Mouse (Mus musculus): ENCODE results near the gene Ptprd. TPM values are rescaled to one million over a fixed set of nuclear protein-coding genes. Genes with fewer than 3 reads are reported as not detected.

Gene Ptprd
- polyA plus RNA-seq, 1 experiment from 2014 or later = 10.9 TPM

DNA sequence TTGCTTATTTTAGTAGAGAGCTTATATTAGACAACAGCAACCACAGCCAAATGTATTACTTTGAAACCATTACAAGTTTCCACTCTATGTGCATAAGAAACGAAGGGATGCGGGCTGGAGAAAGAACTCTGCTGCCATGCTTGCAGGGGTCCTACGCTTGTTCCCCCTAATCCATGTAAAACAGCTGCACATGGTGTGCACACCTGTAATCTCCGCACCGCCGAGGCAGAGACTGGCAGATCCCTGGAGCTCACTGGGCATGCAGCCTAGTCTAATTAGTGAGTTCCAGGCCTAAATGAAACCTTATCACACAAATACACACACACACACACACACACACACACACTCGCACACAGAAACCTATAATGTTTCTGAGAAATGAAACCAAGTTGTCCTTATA lies 1365.5 kb downstream of the Ptprd start:
- H3K9me3 ChIP-seq = no peaks in the 10 kb centered on the region
- no peak for DNase-seq (ENCODE audit: low spot score)
- 85% methylated on average over 7 of the region's 7 CpGs for WGBS
- H3K27ac ChIP-seq = no peak overlapping the region
- no peaks in the 10 kb centered on the region for H3K36me3 ChIP-seq
- no peaks in the 10 kb centered on the region for H3K27me3 ChIP-seq (ENCODE audit: insufficient read depth, poor library complexity, severe bottlenecking)
- H3K4me1 ChIP-seq = no peaks in the 10 kb centered on the region
- H3K4me3 ChIP-seq = no peak overlapping the region

DNA sequence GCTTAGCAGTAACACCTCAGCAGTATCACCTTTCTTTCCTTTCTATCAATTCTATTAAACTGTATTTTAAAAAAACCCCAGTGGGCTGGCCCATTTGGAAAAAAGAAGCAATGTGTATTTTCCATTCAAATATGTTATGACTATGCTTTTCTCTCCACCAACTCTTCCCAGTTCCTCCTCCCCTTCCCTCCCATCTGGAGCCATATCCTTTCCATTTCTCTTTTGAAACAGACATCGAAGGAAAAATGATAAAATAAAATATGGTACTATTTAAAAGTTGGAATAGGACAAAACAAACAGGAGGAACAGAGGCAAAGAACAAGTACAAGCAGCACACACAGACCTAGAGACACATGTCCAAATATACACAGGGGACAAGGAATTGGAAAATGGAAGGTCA lies 1372.7 kb downstream of the Ptprd start:
- WGBS = 67% methylated on average over 1 of the region's 1 CpGs
- no peak for DNase-seq (ENCODE audit: low spot score)
- H3K9me3 ChIP-seq = no peaks in the 10 kb centered on the region

DNA sequence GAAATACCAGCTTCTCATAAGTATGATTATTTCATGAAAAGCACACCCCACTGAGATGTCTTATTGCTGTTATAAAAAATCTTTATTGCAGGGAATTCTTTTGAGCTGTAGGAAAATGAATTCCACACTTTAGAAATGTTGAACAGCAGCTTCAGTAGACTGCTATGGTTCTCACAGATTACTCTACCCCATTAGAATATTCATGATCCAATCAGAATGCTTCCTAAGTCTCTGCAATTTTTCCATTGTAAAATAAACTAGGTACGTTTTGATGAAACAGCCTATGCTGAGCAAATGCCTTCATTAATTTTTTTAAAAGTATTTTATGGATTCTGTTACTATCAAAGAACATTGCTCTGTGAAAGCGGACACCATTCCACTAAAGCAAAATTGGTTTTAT lies 1399.6 kb downstream of the Ptprd start:
- 65% methylated on average over 2 of the region's 2 CpGs for WGBS
- Histone ChIP-seq H3K27ac (no peak overlapping the region), H3K4me1 (no peaks in the 10 kb centered on the region), H3K4me3 (no peak overlapping the region), H3K27me3 (ENCODE audit: insufficient read depth, poor library complexity, severe bottlenecking) (no peaks in the 10 kb centered on the region), H3K9me3 (no peaks in the 10 kb centered on the region), H3K36me3 (no peaks in the 10 kb centered on the region)
- DNase-seq (ENCODE audit: low spot score) = no peak

More for the DNA sequence above, 1372.7 kb downstream of the Ptprd start:
- Histone ChIP-seq H3K36me3 (no peaks in the 10 kb centered on the region), H3K4me1 (no peaks in the 10 kb centered on the region), H3K4me3 (no peak overlapping the region), H3K27ac (no peak overlapping the region), H3K27me3 (ENCODE audit: insufficient read depth, poor library complexity, severe bottlenecking) (no peaks in the 10 kb centered on the region)

DNA sequence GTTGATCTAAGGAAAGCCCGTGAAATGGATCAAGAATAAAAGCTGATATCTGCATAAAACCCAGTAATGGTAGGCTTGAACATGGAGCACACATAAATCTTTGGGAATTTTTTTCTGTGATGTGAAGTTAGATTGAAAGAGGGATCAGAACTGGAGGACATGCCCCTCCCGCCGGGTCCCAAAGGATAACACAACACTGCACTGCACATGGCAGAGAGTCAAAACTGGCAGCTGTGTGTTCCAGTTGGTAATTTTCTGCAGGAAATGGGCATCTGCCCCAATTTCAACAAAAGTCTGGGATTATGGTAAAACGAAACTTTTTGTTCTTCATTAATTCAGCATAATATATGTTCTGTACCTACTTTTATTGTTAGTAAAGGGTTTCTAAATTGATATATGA lies 1409.1 kb downstream of the Ptprd start:
- H3K27ac ChIP-seq = no peak overlapping the region
- H3K27me3 ChIP-seq (ENCODE audit: insufficient read depth, poor library complexity, severe bottlenecking) = no peaks in the 10 kb centered on the region
- H3K36me3 ChIP-seq = no peaks in the 10 kb centered on the region
- H3K4me3 ChIP-seq = no peak overlapping the region
- no peaks in the 10 kb centered on the region for H3K9me3 ChIP-seq
- 88% methylated on average over 4 of the region's 4 CpGs for WGBS
- no peaks in the 10 kb centered on the region for H3K4me1 ChIP-seq
- no peak for DNase-seq (ENCODE audit: low spot score)

DNA sequence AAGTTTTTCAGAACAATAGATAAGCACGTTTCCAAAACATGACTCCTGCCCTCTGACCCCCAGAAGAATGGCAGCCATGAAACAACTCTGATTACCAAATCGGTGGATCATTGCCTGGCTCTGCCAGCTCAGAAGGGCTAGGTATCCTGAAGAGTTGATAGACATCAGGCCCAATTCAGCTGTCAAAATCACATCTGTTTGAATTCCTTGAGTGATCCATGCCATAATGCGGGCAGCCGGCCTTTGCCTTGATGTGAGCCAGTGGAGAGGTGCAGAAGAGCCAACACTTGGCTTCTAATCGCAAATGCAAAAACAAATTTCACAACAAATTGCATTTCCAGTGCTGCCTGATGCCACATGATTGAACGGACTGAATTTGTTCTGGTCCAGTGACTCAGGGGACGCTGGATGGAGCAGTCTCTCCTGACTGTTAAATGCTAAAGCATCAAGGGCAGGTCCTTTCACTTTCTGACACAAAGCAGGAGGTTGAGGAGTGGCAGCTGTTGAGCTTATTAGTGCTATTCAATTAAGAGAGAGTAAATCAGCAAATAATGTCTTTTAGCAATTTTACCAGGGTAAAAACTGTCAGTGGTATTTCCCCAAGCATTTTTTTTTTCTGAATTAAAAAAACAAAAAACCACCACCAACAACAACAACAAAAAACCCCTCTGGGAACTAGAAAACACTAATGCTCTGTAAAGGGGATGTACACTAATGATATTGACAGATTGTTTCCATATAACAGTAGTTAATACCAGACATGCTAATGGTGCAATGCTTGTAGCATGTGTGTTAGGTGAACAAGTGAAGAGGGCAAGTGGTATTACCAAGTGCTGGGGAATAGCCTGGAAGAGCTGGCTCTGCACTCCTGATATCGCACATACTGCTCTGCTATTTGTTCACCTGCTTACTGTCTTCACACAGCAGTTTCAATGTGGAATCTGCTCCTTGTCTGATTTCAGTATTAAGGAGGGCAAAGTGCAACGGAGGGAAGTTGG lies 1413.5 kb downstream of the Ptprd start:
- no peaks in the 10 kb centered on the region for H3K36me3 ChIP-seq
- WGBS = 58% methylated on average over 9 of the region's 9 CpGs
- H3K27ac ChIP-seq = no peak overlapping the region
- no peaks in the 10 kb centered on the region for H3K27me3 ChIP-seq (ENCODE audit: insufficient read depth, poor library complexity, severe bottlenecking)
- DNase-seq (ENCODE audit: low spot score) = no peak
- H3K9me3 ChIP-seq = no peaks in the 10 kb centered on the region
- H3K4me3 ChIP-seq = no peak overlapping the region
- no peaks in the 10 kb centered on the region for H3K4me1 ChIP-seq

DNA sequence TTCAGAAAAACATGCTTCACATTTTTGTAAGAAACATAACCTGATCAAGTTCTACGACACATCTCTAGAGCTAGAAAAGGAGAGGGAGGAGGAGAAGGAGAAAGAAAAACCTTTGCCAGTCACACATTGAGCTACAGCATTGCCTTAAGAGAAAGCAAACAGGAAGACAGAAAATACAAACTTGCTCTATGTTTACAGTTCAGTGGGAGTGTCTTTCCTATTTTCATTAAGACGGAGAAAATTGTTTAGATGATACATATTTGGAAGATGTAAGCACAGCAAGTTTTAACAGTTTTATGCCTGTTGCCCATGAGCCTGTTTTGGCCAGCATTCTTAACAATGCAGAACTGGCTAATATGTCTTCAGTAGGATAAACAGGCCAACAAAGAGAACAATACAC lies 1426.4 kb downstream of the Ptprd start:
- Histone ChIP-seq H3K9me3 (no peaks in the 10 kb centered on the region), H3K36me3 (no peaks in the 10 kb centered on the region), H3K27ac (no peak overlapping the region), H3K27me3 (ENCODE audit: insufficient read depth, poor library complexity, severe bottlenecking) (no peaks in the 10 kb centered on the region), H3K4me1 (no peaks in the 10 kb centered on the region), H3K4me3 (no peak overlapping the region)
- DNase-seq (ENCODE audit: low spot score) = no peak
- 86% methylated on average over 2 of the region's 2 CpGs for WGBS

DNA sequence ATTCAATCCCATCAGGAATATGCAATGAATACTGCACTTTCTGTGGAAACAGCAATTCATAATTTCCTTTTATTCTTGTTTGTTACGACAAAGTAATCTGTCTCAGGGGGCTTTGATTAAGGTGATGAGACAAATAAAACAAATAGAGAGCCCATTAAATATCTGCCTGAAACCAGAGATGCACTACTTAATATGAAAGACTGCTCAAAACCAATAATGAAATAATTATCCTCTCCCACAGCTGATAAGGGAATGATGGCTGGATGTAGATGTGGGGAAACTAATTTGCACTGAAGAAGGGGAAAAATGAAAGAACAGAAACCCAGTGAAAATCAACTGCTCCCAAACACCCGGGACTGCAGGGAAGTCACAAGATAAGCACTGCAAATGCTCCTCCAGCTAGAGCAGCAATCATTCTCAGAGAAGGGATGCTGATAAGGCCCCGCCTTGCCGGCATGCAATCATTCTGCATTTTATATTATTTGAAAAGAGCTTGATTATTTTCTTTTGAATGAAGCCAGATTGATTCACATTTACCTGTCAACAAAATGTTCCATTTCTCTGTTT lies 1432.1 kb downstream of the Ptprd start:
- 38% methylated on average over 4 of the region's 4 CpGs for WGBS
- Histone ChIP-seq H3K4me3 (no peak overlapping the region), H3K9me3 (no peaks in the 10 kb centered on the region), H3K27me3 (ENCODE audit: insufficient read depth, poor library complexity, severe bottlenecking) (no peaks in the 10 kb centered on the region), H3K4me1 (no peaks in the 10 kb centered on the region), H3K36me3 (no peaks in the 10 kb centered on the region), H3K27ac (no peak overlapping the region)
- DNase-seq (ENCODE audit: low spot score) = no peak

DNA sequence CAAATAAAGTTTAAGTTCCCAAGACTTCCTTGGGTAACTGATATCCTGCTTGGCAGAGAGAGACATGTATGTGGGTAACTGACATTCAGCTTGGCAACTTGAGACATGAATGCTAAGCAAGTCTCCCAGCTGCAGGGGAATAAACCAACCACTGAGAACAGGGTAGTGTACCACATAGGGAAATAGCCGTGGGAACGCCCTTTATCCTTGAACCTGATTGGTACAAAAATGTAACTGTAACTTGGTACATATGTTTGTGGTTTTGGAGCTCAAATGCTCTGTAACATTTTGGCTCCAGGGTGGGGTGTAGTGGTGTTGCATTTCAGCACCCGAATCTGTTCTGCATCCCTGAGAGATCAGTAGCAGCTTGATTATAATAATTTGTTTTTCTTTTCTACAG lies 1444.8 kb downstream of the Ptprd start:
- WGBS = 89% methylated on average over 3 of the region's 3 CpGs
- no peak for DNase-seq (ENCODE audit: low spot score)

DNA sequence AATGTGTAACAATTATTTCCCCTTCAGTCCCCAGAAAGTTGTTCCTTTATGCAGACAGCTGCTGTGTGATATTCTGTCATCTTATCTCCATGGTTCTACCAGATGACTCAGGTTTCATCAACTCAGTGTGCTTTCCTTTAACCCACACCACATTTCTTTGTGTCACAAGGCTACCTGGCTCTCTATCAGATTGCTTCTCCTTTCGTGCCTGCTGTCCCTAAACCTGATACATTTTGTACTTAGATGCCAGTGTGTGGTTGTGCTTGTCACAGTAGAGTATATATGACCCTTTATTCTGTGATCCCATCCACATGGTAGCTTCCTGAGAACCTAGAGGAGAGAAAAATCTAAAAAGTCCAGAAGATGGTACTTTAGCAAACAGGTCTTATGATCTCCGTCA lies 1445.3 kb downstream of the Ptprd start:
- WGBS = 78% methylated on average over 2 of the region's 2 CpGs
- Histone ChIP-seq H3K4me3 (no peak overlapping the region), H3K9me3 (no peaks in the 10 kb centered on the region), H3K4me1 (no peaks in the 10 kb centered on the region), H3K27ac (no peak overlapping the region), H3K36me3 (no peaks in the 10 kb centered on the region), H3K27me3 (ENCODE audit: insufficient read depth, poor library complexity, severe bottlenecking) (no peaks in the 10 kb centered on the region)
- no peak for DNase-seq (ENCODE audit: low spot score)

More for the DNA sequence above, 1444.8 kb downstream of the Ptprd start:
- Histone ChIP-seq H3K27me3 (ENCODE audit: insufficient read depth, poor library complexity, severe bottlenecking) (no peaks in the 10 kb centered on the region), H3K36me3 (no peaks in the 10 kb centered on the region), H3K9me3 (no peaks in the 10 kb centered on the region), H3K27ac (no peak overlapping the region), H3K4me3 (no peak overlapping the region), H3K4me1 (no peaks in the 10 kb centered on the region)

DNA sequence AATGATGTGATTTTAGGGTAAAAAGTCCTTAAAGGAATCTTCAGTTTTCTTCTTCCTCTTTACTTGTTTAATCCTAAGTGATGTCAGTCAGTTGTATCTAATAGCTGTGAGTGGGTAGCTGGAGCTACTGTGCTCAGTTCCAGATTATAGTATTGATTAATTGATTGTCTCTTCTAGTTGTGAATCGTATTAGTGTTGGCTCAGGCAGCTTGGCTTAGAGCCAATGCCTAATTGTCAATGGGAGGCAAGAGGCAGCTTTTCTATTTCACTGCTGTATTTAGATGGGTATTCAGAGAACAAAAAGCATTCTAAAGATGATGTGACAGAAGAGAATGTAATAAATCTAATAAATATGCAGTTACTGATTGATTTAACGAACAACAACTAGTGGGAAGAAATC lies 1461.1 kb downstream of the Ptprd start:
- H3K27me3 ChIP-seq (ENCODE audit: insufficient read depth, poor library complexity, severe bottlenecking) = no peaks in the 10 kb centered on the region
- H3K9me3 ChIP-seq = no peaks in the 10 kb centered on the region
- H3K36me3 ChIP-seq = no peaks in the 10 kb centered on the region
- H3K4me1 ChIP-seq = no peaks in the 10 kb centered on the region
- WGBS = 72% methylated on average over 2 of the region's 2 CpGs
- no peak for DNase-seq (ENCODE audit: low spot score)
- H3K27ac ChIP-seq = no peak overlapping the region
- no peak overlapping the region for H3K4me3 ChIP-seq

DNA sequence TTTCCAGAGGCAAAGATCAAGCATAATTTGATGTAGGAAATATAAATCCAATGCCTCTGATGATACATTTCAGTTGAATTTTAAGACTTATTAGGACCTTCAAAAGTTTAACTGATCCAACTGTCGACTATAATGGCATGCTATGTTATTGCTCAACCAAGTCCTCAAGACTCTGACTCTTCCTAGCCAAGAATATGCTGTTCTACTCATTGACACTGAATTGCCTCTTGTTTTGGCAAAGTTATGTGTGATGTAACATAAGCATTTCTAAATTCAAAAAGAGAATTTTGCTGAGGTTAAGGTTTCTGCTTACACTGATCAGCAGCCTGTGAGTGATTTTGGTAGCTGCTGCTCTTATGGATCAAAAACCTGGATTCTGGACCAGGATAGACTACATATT lies 1475.9 kb downstream of the Ptprd start:
- H3K36me3 ChIP-seq = no peaks in the 10 kb centered on the region
- no peak overlapping the region for H3K27ac ChIP-seq
- DNase-seq (ENCODE audit: low spot score) = no peak
- H3K4me3 ChIP-seq = no peak overlapping the region
- H3K9me3 ChIP-seq = no peaks in the 10 kb centered on the region
- H3K4me1 ChIP-seq = no peaks in the 10 kb centered on the region
- WGBS = 50% methylated on average over 1 of the region's 1 CpGs
- H3K27me3 ChIP-seq (ENCODE audit: insufficient read depth, poor library complexity, severe bottlenecking) = no peaks in the 10 kb centered on the region

DNA sequence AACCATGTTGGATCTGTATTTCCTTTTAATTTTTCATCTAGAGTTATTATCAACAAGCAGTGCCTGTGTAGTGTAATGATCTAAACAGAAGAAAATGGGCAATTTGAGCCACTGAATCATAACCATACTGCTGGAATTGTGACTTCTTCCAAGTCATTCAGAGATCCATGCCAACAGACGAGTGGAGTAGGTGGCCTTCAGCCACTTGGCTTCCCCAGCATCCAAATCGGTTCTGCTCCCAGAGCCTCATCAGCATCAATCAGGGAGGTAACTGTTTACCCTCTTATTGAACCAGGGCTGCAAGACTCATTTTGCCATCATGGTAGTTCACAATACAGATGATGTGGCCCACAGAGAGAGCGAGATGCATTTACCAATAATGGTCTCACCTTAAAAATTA lies 1536.0 kb downstream of the Ptprd start:
- Histone ChIP-seq H3K4me3 (no peak overlapping the region), H3K27ac (no peak overlapping the region), H3K9me3 (no peaks in the 10 kb centered on the region), H3K4me1 (no peaks in the 10 kb centered on the region), H3K27me3 (ENCODE audit: insufficient read depth, poor library complexity, severe bottlenecking) (no peaks in the 10 kb centered on the region), H3K36me3 (no peaks in the 10 kb centered on the region)
- DNase-seq (ENCODE audit: low spot score) = no peak
- WGBS = 71% methylated on average over 3 of the region's 3 CpGs

DNA sequence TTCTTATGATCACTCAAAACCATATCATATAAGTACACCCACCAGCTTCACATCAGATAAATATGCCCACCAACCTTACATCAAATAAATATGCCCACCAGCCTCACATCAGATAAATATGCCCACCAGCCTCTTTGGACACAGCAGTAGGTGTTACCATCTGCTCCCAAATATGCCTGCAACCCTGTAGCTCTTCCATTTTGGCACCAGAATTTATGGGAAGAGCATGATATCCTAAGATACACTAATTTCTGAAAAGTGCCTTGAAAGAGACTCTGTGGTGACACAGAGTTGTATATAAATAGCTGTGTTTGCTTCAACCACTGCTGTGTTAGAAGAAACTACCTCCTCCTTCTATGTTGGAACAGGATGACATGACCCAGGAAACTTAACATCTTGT lies 1538.5 kb downstream of the Ptprd start:
- H3K4me1 ChIP-seq = no peaks in the 10 kb centered on the region
- H3K27me3 ChIP-seq (ENCODE audit: insufficient read depth, poor library complexity, severe bottlenecking) = no peaks in the 10 kb centered on the region
- H3K36me3 ChIP-seq = no peaks in the 10 kb centered on the region
- no peak for DNase-seq (ENCODE audit: low spot score)
- no peak overlapping the region for H3K27ac ChIP-seq
- no peak overlapping the region for H3K4me3 ChIP-seq
- no peaks in the 10 kb centered on the region for H3K9me3 ChIP-seq
